Mouse (Mus musculus) brain, embryonic 14.5 days (tissue): ENCODE data around the gene Gm20708.

Experiments used
- CTCF ChIP-seq: fragments of 200-500 bp; IDR thresholded peaks from 2 replicates; pipeline ENCODE4 v1.5.1; 2012; ENCODE audit warnings: inconsistent platforms, mild to moderate bottlenecking, moderate library complexity, borderline replicate concordance; ENCODE audit not compliant: insufficient read depth, insufficient read length; ENCODE audit errors: extremely low read depth
- POLR2A ChIP-seq: fragments of 200-500 bp; IDR thresholded peaks from 2 replicates; pipeline ENCODE4 v1.6.1; 2012; ENCODE audit warnings: mild to moderate bottlenecking, inconsistent platforms, borderline replicate concordance; ENCODE audit not compliant: poor library complexity, insufficient read depth, insufficient read length, severe bottlenecking; ENCODE audit errors: extremely low read depth

GRCm38 (mm10) chr11:117886000-117886399 is 76.5 kb downstream of the Gm20708 start:
- TF ChIP-seq CTCF (no peak), POLR2A (no peak)
